Mouse (Mus musculus): Measurements from ENCODE around the gene Bptf. TPM values are rescaled to one million over a fixed set of nuclear protein-coding genes. Genes with fewer than 3 reads are reported as not detected.
"Not testable (repeated sequence)": the region's sequence is repeated elsewhere in the genome, so short reads cannot be mapped to it uniquely, and the experiment has no call there.

Gene Bptf
- polyA plus RNA-seq, 1 experiment from 2014 or later: 38.5 TPM

DNA sequence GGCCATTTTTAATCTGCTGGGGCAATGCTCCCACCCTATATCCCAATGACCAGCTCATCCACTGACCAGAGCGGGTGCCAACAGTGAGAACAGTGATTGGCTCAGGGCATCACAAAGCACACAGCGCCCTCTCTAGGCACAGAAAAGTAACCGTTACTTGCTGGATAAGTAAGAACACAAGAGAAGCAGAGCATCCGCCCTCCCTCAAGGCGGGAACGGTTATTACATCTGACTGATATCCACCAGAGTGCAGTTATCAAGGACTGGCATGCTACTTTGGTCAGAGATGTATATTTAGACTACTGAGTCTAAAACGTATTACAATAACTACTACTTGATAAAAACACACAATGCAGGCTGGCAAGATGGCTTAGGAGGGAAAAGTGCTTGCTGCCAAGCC, 39.3 kb downstream of the Bptf start:
- no peak overlapping the region for H3K9ac ChIP-seq (ENCODE audit: low read length)
- H3K9me3 ChIP-seq (ENCODE audit: control insufficient read depth, low read length): no peaks in the 10 kb centered on the region
- DNase-seq (ENCODE audit: low spot score, missing footprints) (no peak), ATAC-seq (ENCODE audit: low FRiP score) (no peak)
- H3K4me1 ChIP-seq (ENCODE audit: control insufficient read depth, insufficient read depth, low read length): no peaks in the 10 kb centered on the region
- H3K4me2 ChIP-seq: no peak overlapping the region
- H3K4me3 ChIP-seq (ENCODE audit: low read depth, low read length): no peak overlapping the region
- peaks cover 2% of the 10 kb centered on the region for H3K36me3 ChIP-seq (ENCODE audit: control insufficient read depth, insufficient read depth, low read length)
- WGBS: 93% methylated on average over 7 of the region's 7 CpGs
- H3K27ac ChIP-seq (ENCODE audit: low read depth, low read length): no peak overlapping the region
- H3K27me3 ChIP-seq (ENCODE audit: control insufficient read depth, insufficient read depth, low read length): no peaks in the 10 kb centered on the region

GRCm38 (mm10) chr11:107085866-107086265, 46.1 kb downstream of the Bptf start:
- no peak for ATAC-seq (ENCODE audit: low FRiP score)
- H3K4me3 ChIP-seq (ENCODE audit: low read depth, low read length): no peak overlapping the region
- no peak overlapping the region for H3K4me2 ChIP-seq
- no peaks in the 10 kb centered on the region for H3K27me3 ChIP-seq (ENCODE audit: control insufficient read depth, insufficient read depth, low read length)
- no peaks in the 10 kb centered on the region for H3K9me3 ChIP-seq (ENCODE audit: control insufficient read depth, low read length)
- no peaks in the 10 kb centered on the region for H3K4me1 ChIP-seq (ENCODE audit: control insufficient read depth, insufficient read depth, low read length)
- no peak overlapping the region for H3K9ac ChIP-seq (ENCODE audit: low read length)
- no peak for DNase-seq (ENCODE audit: low spot score, missing footprints)
- H3K36me3 ChIP-seq (ENCODE audit: control insufficient read depth, insufficient read depth, low read length): peaks cover 3% of the 10 kb centered on the region; the same call in 1 of the 2 replicates
- no peak overlapping the region for H3K27ac ChIP-seq (ENCODE audit: low read depth, low read length)
- WGBS: 88% methylated on average over 5 of the region's 5 CpGs

DNA sequence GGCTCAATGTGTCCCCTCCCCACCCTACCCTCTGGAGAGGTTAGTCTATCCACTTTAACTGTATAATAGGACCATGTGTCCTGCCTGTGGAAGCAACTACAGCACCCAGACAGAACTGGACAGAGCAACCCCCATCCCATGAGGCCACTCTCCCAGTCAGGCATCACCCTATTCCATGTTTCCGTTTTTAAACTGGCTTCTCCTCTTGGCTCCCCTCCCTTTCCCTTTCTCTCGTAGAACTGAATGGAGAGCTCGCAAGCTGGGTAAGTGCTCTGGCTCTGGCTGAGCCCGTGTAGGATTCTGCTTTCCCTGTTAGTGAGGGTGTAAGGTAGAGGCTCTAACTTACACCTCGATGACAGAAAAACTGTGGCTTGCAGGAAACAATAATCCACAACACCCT, 48.4 kb downstream of the Bptf start:
- H3K36me3 ChIP-seq (ENCODE audit: control insufficient read depth, insufficient read depth, low read length): peaks cover 13% of the 10 kb centered on the region
- H3K4me3 ChIP-seq (ENCODE audit: low read depth, low read length): no peak overlapping the region
- no peaks in the 10 kb centered on the region for H3K27me3 ChIP-seq (ENCODE audit: control insufficient read depth, insufficient read depth, low read length)
- no peaks in the 10 kb centered on the region for H3K4me1 ChIP-seq (ENCODE audit: control insufficient read depth, insufficient read depth, low read length)
- H3K9ac ChIP-seq (ENCODE audit: low read length): no peak overlapping the region
- WGBS: 90% methylated on average over 5 of the region's 5 CpGs
- H3K27ac ChIP-seq (ENCODE audit: low read depth, low read length): no peak overlapping the region
- DNase-seq (ENCODE audit: low spot score, missing footprints): no peak
- H3K9me3 ChIP-seq (ENCODE audit: control insufficient read depth, low read length): no peaks in the 10 kb centered on the region
- no peak overlapping the region for H3K4me2 ChIP-seq
- ATAC-seq (ENCODE audit: low FRiP score): no peak

DNA sequence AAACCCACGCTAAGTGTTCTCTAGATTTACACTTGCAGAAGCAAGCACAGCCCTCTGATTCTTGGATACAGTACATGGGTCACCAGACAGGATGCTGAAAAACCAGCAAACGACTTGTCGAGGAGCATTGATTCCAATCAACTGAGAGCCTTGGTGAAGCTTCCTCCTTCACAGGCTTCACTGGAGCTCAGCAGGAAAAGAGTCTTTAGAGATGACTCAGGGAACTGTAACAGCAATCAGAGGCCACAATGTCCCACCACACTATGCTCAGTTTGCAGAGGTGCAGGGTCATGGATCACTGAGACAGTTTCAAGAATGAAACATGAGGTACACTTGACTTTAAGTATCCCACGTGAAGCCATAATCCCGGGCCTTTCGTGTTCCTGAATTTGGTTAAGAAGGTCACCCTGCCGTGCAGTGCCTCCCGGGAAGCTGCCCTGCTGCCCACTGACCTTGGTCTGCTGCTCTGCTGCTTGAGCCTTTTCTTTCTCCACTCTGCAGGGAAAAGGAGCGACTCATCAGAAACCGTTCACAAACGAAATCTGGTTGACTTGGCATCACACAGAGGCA, 66.6 kb downstream of the Bptf start:
- Histone ChIP-seq H3K4me1 (ENCODE audit: control insufficient read depth, insufficient read depth, low read length) (no peaks in the 10 kb centered on the region), H3K9ac (ENCODE audit: low read length) (no peak overlapping the region), H3K27ac (ENCODE audit: low read depth, low read length) (no peak overlapping the region), H3K27me3 (ENCODE audit: control insufficient read depth, insufficient read depth, low read length) (no peaks in the 10 kb centered on the region), H3K4me3 (ENCODE audit: low read depth, low read length) (no peak overlapping the region), H3K9me3 (ENCODE audit: control insufficient read depth, low read length) (no peaks in the 10 kb centered on the region), H3K4me2 (no peak overlapping the region), H3K36me3 (ENCODE audit: control insufficient read depth, insufficient read depth, low read length) (peaks cover 42% of the 10 kb centered on the region)
- 90% methylated on average over 11 of the region's 11 CpGs for WGBS
- ATAC-seq (ENCODE audit: low FRiP score): no peak
- DNase-seq (ENCODE audit: low spot score, missing footprints): no peak

DNA sequence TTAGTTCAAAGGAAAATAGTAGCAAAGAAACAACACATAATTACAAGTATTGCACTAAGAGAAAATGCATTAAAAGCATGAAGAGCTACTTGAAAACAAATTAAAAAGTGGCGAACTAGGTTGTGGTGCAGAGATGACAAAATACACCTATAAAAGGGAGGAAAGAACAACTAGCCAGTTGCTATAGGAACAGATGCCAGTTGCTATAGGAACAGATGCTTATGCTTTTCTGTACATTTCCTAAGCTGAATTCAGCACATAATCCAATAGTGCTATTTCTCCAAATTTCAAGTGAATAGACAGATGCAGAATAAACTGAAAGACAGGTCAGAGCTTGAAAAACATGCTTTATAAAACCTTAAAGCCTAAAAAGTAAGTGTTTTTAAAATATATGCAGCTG, 67.3 kb downstream of the Bptf start:
- H3K4me3 ChIP-seq (ENCODE audit: low read depth, low read length): no peak overlapping the region
- DNase-seq (ENCODE audit: low spot score, missing footprints) (no peak), ATAC-seq (ENCODE audit: low FRiP score) (no peak)
- H3K9ac ChIP-seq (ENCODE audit: low read length): no peak overlapping the region
- H3K4me2 ChIP-seq: no peak overlapping the region
- no peaks in the 10 kb centered on the region for H3K4me1 ChIP-seq (ENCODE audit: control insufficient read depth, insufficient read depth, low read length)
- H3K27me3 ChIP-seq (ENCODE audit: control insufficient read depth, insufficient read depth, low read length): no peaks in the 10 kb centered on the region
- peaks cover 47% of the 10 kb centered on the region for H3K36me3 ChIP-seq (ENCODE audit: control insufficient read depth, insufficient read depth, low read length)
- 92% methylated on average over 1 of the region's 1 CpGs for WGBS
- no peaks in the 10 kb centered on the region for H3K9me3 ChIP-seq (ENCODE audit: control insufficient read depth, low read length)
- H3K27ac ChIP-seq (ENCODE audit: low read depth, low read length): no peak overlapping the region

GRCm38 (mm10) chr11:107063067-107063466, 68.9 kb downstream of the Bptf start:
- Histone ChIP-seq H3K4me1 (ENCODE audit: control insufficient read depth, insufficient read depth, low read length) (no peaks in the 10 kb centered on the region), H3K27ac (ENCODE audit: low read depth, low read length) (no peak overlapping the region), H3K4me2 (no peak overlapping the region), H3K9ac (ENCODE audit: low read length) (no peak overlapping the region), H3K36me3 (ENCODE audit: control insufficient read depth, insufficient read depth, low read length) (peaks cover 54% of the 10 kb centered on the region), H3K9me3 (ENCODE audit: control insufficient read depth, low read length) (no peaks in the 10 kb centered on the region), H3K27me3 (ENCODE audit: control insufficient read depth, insufficient read depth, low read length) (no peaks in the 10 kb centered on the region), H3K4me3 (ENCODE audit: low read depth, low read length) (no peak overlapping the region)
- ATAC-seq (ENCODE audit: low FRiP score): no peak
- 93% methylated on average over 3 of the region's 3 CpGs for WGBS
- DNase-seq (ENCODE audit: low spot score, missing footprints): no peak

- H3K4me3 ChIP-seq (ENCODE audit: low read depth, low read length): no peak overlapping the region
- H3K36me3 ChIP-seq (ENCODE audit: control insufficient read depth, insufficient read depth, low read length): peaks cover 46% of the 10 kb centered on the region
- H3K9me3 ChIP-seq (ENCODE audit: control insufficient read depth, low read length): no peaks in the 10 kb centered on the region
- no peak for ATAC-seq (ENCODE audit: low FRiP score)
- no peaks in the 10 kb centered on the region for H3K4me1 ChIP-seq (ENCODE audit: control insufficient read depth, insufficient read depth, low read length)
- H3K4me2 ChIP-seq: no peak overlapping the region
- 96% methylated on average over 1 of the region's 1 CpGs for WGBS
- DNase-seq (ENCODE audit: low spot score, missing footprints): no peak
- H3K9ac ChIP-seq (ENCODE audit: low read length): no peak overlapping the region
- no peaks in the 10 kb centered on the region for H3K27me3 ChIP-seq (ENCODE audit: control insufficient read depth, insufficient read depth, low read length)
- no peak overlapping the region for H3K27ac ChIP-seq (ENCODE audit: low read depth, low read length)
Observed at GRCm38 (mm10) chr11:107060941-107061340, 71.0 kb downstream of the Bptf start.

DNA sequence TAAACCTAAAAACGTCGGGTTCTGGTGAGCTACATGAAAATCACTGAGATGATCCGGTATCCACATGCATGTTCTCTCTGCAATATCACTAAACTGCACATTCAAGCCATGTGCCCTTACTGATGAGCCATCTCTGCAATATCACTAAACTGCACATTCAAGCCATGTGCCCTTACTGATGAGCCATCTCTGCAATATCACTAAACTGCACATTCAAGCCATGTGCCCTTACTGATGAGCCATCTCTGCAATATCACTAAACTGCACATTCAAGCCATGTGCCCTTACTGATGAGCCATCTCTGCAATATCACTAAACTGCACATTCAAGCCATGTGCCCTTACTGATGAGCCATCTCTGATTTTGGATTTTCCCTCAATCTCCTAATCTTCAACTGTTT, 72.3 kb downstream of the Bptf start:
- not testable (repeated sequence) for H3K9ac ChIP-seq (ENCODE audit: low read length); H3K4me2 ChIP-seq; H3K27me3 ChIP-seq (ENCODE audit: control insufficient read depth, insufficient read depth, low read length); H3K27ac ChIP-seq (ENCODE audit: low read depth, low read length); H3K9me3 ChIP-seq (ENCODE audit: control insufficient read depth, low read length); DNase-seq (ENCODE audit: low spot score, missing footprints); ATAC-seq (ENCODE audit: low FRiP score); H3K4me1 ChIP-seq (ENCODE audit: control insufficient read depth, insufficient read depth, low read length); H3K4me3 ChIP-seq (ENCODE audit: low read depth, low read length)
- 93% methylated on average over 3 of the region's 3 CpGs for WGBS
- H3K36me3 ChIP-seq (ENCODE audit: control insufficient read depth, insufficient read depth, low read length): peaks cover 43% of the 10 kb centered on the region

DNA sequence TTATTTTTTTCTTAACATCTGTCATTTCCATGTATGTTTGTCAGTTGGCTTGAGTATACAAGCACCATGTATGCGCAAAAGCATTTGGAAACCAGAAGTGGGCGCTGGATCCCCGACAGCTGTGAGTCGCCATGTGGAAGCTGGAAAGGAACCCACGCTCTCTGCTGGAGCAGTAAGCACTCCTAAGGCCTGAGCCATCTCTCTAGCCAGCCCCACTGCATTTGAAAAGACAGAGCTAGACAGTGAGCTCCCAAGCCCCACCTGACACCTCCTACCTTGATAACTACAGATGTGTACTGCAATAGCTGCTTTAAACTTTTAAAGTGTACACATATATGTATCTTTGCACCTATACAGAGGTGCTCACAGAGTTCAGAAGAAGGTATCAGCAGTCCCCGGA, 74.5 kb downstream of the Bptf start:
- DNase-seq (ENCODE audit: low spot score, missing footprints): no peak
- H3K4me3 ChIP-seq (ENCODE audit: low read depth, low read length): no peak overlapping the region
- WGBS: 91% methylated on average over 6 of the region's 6 CpGs
- no peak for ATAC-seq (ENCODE audit: low FRiP score)
- H3K36me3 ChIP-seq (ENCODE audit: control insufficient read depth, insufficient read depth, low read length): peaks cover 52% of the 10 kb centered on the region
- H3K27ac ChIP-seq (ENCODE audit: low read depth, low read length): no peak overlapping the region
- no peaks in the 10 kb centered on the region for H3K9me3 ChIP-seq (ENCODE audit: control insufficient read depth, low read length)
- H3K9ac ChIP-seq (ENCODE audit: low read length): no peak overlapping the region
- H3K4me1 ChIP-seq (ENCODE audit: control insufficient read depth, insufficient read depth, low read length): no peaks in the 10 kb centered on the region
- H3K4me2 ChIP-seq: no peak overlapping the region
- H3K27me3 ChIP-seq (ENCODE audit: control insufficient read depth, insufficient read depth, low read length): no peaks in the 10 kb centered on the region

Measured in midbrain, embryonic 11.5 days (tissue).